Mouse (Mus musculus): Measurements from ENCODE around the gene Coro6.

Gene Coro6

DNA sequence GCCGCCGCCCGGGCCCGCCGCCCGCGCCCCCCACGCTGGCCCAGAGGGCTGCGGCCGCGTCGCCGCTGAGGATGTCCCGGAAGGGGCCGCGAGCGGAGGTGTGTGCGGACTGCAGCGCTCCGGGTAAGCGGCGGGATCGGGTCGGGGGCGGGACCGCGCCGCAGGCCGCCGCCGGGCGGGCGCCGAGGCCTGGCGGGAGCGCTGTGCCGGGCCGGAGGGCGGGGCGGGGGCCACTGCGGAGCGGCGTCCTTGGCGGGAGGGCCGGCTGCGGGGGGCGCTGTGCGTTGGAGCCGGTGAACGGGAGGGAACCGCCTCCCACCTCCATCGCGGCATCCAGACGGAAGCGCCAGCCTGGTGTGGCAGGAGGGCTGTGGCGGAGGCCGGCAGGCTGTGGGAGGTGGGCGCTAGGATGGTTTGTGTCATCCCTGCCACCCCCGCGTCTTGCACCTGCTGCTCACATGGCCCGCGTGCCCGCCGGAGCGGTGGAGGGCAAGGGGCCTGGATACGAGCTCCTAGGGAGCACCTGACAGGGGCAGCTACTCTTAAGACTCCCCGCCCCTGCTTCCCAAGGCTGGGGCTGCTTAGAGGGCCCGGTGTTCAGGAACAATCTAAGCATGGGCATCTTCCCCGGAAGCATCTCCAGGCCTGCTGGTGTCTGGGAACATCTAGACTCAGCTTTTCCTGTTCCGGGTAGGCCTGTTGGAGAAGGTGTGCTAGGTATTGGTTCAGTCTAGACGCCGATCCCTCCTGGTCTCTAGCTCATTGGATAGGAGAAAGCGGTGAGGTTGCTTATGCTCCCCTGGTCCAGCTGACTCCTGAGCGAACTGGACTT is 31.5 kb downstream of the Coro6 start, which contains the start of gene Git1:
Gene Git1 (plus strand): TSS at position 51 of the 832 bp plus-strand sequence.
- DNase-seq (ENCODE audit: low read depth, low spot score) = no peak

DNA sequence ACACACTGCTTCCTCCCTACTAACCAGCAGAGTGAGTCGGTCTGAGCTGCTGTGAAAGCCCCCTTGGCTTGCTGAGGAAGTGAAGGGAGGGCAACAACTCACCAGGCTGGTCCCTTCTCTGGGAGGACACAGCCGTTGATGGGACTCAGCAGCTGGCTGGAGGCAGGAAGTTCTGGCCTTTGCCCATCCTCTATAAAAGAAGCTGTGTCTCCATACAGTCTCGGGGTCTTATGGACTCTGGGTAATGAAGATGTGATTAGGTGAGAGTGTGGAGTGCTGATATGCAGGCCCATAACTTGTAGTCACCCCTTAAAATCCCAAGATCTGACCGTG is 32.1 kb downstream of the Coro6 start:
- no peak for DNase-seq (ENCODE audit: low read depth, low spot score)

DNA sequence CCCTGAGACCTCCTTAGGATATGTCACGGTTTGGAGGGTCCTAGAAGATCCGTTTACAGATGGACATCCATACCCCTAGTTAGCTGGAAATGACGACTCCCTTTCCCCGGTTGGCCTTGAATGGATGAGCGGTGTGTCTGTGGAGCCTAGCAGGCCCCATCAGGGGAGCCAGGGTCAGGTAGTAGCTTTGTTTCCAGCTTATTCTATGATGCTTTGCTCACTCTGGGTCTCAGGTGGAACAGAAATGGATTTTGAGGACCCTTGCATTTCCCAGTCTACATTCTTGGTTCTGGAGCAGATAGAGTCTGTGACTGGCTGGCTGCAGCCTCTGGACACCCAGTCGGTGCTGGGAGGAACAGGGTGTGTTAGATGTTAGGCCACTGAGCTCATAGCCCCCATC is 32.6 kb downstream of the Coro6 start:
- no peak for DNase-seq (ENCODE audit: low read depth, low spot score)

DNA sequence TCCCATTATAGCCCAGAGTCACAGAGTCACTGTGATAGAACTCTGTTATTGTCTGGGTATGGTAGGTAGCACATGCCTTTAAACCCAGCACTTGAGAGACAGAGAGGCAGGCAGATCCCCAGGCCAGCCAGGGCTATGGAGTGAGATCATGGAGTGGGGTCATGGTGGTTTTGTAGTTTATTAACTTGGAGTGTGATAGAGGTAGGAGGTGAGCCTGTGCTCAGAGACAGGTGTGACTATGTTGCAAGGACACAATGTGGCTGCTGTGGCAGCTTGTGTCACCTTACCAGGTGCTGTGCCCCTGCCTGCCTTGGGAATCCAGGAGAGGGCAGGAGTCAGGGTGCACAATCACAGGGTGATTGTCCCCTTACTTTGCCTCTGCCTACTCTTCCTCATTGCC is 33.3 kb downstream of the Coro6 start:
- DNase-seq (ENCODE audit: low read depth, low spot score) = no peak

- peak; percentile 89 for DNase-seq (ENCODE audit: low read depth, low spot score)
Measured at GRCm38 (mm10) chr11:77497341-77497756, 35.1 kb downstream of the Coro6 start.

DNA sequence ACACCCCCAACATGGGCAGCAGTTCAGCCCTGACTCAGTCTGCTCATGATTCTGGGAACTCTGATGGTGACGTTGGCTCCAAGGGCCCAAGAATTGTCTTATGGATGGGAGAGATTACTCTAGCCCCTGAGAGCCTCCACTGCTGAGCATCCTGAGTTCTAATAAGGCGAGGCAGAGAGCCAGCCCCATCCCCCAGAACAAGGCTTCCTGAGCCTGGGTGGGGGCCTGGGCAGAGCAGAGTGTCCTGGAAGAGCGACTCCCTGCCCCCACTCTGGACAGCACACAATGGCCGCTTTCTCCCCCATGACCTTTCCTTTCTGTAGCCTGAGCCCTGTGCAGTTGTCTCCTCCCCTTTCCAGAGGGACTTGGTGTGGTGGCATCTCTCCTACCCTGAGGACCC is 35.6 kb downstream of the Coro6 start:
- DNase-seq (ENCODE audit: low read depth, low spot score) = no peak

DNA sequence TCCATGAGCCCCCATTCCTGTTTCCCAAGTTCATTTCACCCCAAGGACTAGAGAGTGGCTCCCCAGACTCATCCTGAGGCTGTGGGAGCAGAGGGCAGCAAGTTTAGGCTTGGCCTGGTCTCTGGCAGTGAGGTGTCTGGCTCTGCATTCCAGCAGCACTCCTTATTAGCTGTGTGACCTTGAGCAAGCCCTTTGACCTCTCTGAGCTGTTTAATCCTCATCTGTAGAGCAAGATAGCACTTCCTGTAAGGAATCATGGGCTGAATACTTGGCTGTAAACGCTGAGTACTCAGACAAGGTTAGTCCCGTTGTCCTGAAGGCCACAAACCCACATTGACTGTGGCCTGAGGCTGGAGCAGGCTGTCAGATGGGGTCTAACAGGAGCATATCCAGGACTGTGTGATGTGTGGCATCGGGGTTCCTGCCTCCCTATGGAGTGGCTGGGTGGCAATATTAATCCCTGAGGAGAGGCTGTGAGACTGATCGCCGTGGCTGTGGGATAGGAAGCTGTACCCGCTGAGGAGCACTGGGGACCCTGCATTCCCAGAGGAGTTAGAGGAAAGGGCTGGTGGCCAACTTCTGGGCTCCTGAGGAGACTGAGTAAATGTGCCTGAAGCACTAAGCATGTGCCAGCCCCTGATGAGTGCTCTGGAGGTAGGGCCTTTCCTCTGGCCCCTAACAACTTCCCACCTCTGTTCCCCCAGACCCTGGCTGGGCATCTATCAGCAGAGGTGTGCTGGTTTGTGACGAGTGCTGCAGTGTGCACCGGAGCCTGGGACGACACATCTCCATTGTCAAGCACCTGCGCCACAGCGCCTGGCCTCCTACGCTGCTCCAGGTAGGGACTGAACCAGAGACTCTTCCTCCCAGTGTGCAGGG is 36.3 kb downstream of the Coro6 start:
- no peak for DNase-seq (ENCODE audit: low read depth, low spot score)

DNA sequence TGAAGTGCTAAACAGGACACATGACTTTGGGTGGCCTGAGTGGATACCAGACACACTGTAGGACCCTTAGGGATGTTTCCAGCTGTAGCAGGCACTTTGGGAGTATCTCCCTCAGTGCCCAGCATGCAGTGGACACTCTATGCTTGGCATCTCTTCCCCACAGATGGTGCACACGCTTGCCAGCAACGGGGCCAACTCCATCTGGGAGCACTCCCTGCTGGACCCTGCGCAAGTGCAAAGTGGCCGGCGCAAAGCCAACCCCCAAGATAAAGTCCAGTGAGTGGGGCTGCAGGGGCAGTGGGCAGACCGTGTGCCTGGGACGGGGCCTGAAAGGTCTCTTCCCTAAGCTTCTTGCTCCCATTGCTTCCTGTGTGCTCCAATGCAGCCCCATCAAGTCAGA is 37.1 kb downstream of the Coro6 start:
- no peak for DNase-seq (ENCODE audit: low read depth, low spot score)

GRCm38 (mm10) chr11:77500361-77501325 is 38.4 kb downstream of the Coro6 start:
- no peak for DNase-seq (ENCODE audit: low read depth, low spot score)

DNA sequence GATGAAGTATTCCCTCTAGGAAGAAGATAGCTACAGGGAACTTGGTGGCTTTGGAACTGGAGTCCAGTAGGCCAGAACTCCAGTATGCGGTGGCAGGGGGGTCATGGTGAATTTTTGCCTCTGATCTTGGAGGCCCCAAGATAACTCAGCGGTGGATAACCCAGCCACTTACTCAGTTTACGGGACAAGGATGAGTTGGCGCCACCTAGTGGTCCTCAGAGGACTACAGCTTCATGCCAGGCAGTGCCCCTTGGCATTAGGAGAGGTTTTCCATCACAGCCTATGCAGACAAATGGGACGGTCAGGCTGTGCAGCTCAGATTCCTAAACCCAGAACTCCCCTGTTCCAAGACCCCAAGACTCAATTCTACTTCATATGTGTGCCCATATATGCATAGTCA is 39.2 kb downstream of the Coro6 start:
- peak; percentile 72 for DNase-seq (ENCODE audit: low read depth, low spot score)

GRCm38 (mm10) chr11:77501971-77502370 is 39.8 kb downstream of the Coro6 start:
- DNase-seq (ENCODE audit: low read depth, low spot score) = no peak

GRCm38 (mm10) chr11:77502481-77502880 is 40.3 kb downstream of the Coro6 start:
- no peak for DNase-seq (ENCODE audit: low read depth, low spot score)

GRCm38 (mm10) chr11:77503511-77503910 is 41.3 kb downstream of the Coro6 start:
- DNase-seq (ENCODE audit: low read depth, low spot score) = no peak

GRCm38 (mm10) chr11:77504377-77504776 is 42.2 kb downstream of the Coro6 start:
- no peak for DNase-seq (ENCODE audit: low read depth, low spot score)

DNA sequence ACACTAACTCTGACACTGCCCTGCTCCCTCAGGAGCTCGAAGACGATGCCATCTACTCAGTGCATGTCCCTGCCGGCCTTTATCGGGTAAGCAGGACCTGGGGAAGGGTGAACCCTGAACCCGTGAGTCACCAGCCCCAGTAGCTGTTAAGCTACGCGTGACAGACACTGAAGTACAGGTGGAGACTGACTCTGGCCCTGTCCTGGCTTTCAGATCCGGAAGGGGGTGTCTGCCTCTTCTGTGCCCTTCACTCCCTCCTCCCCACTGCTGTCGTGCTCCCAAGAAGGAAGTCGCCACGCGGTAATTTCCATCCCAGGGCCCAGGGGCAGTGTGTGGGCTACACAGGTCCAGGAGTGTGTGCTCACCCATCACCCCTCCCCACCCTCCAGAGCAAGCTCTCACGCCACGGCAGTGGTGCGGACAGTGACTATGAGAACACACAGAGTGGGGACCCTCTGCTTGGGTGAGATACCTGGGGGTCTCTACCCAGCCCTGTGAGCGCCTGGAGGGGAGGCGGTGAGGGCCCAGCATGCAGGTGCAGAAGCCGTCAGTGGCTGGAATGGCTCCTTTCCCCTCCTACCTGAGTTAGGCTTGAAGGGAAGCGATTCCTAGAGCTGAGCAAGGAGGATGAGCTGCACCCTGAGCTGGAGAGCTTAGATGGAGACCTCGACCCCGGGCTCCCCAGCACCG is 43.2 kb downstream of the Coro6 start:
- no peak for DNase-seq (ENCODE audit: low read depth, low spot score)

DNA sequence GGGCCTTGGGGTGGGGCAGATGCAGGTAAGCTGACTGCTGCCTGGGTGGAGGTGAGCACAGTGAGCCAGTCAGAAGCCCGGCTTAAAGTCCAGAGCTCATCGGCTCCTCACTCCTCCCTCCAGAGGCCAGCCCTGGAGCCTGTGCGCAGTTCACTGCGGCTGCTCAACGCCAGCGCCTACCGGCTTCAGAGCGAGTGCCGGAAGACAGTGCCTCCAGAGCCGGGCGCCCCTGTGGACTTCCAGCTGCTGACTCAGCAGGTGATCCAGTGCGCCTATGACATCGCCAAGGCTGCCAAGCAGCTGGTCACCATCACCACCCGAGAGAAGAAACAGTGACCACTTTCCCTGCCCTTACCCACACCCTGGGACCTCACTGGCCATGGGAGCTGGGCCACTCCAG is 44.1 kb downstream of the Coro6 start:
- DNase-seq (ENCODE audit: low read depth, low spot score) = no peak

DNA sequence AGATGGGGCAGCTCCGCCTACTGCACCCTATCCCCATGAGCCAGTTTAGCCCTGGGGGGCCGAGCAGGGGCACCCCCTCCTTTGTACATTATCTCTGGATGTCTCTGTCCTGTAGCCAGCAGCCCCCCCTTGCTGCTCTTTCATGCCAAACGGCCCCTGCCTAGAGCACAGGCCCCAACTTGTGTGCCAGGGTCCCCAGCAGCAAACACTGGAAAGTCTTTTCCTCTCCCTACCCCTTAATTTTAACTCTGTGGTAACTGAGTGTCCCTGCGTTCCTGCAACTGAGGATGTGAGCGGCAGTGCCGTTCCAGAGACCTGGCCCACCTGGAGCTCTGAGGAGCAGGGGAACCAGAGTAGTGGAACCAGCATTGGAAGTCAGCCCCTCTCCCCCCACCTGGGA is 44.7 kb downstream of the Coro6 start:
- no peak for DNase-seq (ENCODE audit: low read depth, low spot score)

GRCm38 (mm10) chr11:77507426-77507825 is 45.2 kb downstream of the Coro6 start:
- no peak for DNase-seq (ENCODE audit: low read depth, low spot score)

DNA sequence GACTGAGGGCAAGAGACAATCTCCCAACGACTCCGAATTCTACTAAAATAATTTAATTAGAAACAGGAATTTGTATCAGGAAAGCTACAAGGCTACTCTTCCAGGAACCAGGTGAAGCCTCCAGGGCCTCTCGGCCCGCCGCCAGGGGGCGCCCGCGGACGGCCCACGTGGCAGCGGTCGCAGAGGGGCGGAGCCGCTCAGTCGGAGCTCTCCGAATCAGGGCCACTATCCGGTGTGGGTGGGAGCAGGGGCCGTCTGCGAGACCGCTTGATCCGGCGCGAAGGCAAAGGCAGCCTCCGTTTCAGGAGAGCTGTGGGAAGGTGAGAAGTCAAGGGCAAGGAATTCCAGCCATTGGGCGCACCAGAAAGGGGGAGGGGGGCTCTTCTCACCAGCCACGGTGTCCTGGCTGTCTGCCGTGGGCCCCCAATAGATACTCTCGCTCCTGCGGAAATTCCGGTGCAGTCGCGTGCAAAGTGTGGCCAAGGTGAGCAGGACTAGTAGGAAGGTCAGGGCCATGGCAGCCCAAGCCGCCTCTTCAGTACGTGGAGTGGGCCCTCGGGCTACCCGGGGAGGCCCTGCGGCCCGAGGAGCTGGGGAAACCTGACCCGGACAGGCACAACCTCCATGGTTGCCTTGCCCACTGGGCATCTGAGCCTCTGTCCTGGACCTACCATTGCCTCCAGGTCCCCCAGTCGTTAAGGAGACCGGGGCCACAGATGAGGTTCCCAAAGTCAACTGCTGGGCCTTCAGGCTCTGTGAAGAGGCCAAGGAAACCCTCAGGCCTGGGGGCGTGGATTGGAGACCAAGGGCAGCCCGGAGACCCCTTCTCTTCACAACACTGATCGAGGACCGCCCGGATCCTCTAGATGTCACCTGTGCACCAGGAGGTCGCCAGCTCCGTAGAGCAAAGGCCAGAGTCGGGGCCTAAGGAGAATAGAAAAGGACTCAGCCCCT is 46.1 kb downstream of the Coro6 start:
- peak; percentile 83 for DNase-seq (ENCODE audit: low read depth, low spot score)

DNA sequence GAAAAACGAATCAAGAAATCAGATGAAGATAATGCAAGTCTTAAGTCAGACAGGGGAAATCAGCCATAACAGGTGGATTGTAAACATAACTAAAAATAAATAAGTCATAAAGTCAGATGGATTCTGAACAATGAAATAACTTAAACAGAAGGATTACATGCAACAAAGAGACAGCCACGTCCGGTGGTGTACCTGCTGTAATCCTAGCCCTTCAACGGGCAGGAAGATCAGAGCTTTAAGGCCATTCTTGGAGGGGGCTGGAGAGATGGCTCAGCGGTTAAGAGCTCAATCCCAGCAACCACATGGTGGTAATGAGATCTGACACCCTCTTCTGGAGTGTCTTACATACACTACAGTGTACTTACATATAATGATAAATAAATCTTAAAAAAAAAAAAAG is 49.1 kb downstream of the Coro6 start:
- no peak for DNase-seq (ENCODE audit: low read depth, low spot score)

All from forelimb bud, embryonic 11.5 days (tissue).